Mouse (Mus musculus) ES-E14 (cell line): ENCODE measurements at regions not wholly inside any gene's neighbourhood (a gene's known extent, or its start where the extent isn't known, plus 50 kb on each side); places are given as distances from the start of the nearest gene placed in this dataset.

ENCODE experiments used
- CHD2 ChIP-seq: IDR thresholded peaks from 2 replicates; pipeline ENCODE4 v1.6.1; 2014; ENCODE audit warnings: mild to moderate bottlenecking, low read depth, low read length, inconsistent platforms
- HCFC1 ChIP-seq: IDR thresholded peaks from 2 replicates; pipeline ENCODE4 v1.6.1; 2012; ENCODE audit warnings: low read length, inconsistent platforms, borderline replicate concordance; ENCODE audit not compliant: insufficient read depth
- MAFK ChIP-seq: IDR thresholded peaks from 2 replicates; pipeline ENCODE4 v1.6.1; 2014; ENCODE audit warnings: mild to moderate bottlenecking, low read depth, low read length, inconsistent platforms; ENCODE audit not compliant: insufficient read depth
- ZC3H11A ChIP-seq: IDR thresholded peaks from 2 replicates; pipeline ENCODE4 v1.6.1; 2012; ENCODE audit warnings: low read depth, mild to moderate bottlenecking, inconsistent platforms, low read length, borderline replicate concordance
- ZNF384 ChIP-seq: IDR thresholded peaks from 2 replicates; pipeline ENCODE4 v1.6.1; 2012; ENCODE audit warnings: low read depth, low read length, inconsistent platforms

- TF ChIP-seq CHD2 (no peak), ZNF384 (no peak), MAFK (no peak), ZC3H11A (no peak), HCFC1 (no peak)
Observed at GRCm38 (mm10) chr3:38312834-38313233, 171.8 kb downstream of the Ankrd50 start.
